Mouse (Mus musculus) erythroblast, embryonic 14.5 days (primary cell): ENCODE data around the gene Ccnk.

Experiments used
- GATA1 ChIP-seq: IDR thresholded peaks from 2 replicates; pipeline ENCODE4 v1.6.1; 2012; ENCODE audit warnings: low read length, inconsistent platforms, mixed read lengths
- TAL1 ChIP-seq: IDR thresholded peaks from 3 replicates; pipeline ENCODE4 v1.6.1; 2012; ENCODE audit warnings: low read length, inconsistent platforms, mixed read lengths

DNA sequence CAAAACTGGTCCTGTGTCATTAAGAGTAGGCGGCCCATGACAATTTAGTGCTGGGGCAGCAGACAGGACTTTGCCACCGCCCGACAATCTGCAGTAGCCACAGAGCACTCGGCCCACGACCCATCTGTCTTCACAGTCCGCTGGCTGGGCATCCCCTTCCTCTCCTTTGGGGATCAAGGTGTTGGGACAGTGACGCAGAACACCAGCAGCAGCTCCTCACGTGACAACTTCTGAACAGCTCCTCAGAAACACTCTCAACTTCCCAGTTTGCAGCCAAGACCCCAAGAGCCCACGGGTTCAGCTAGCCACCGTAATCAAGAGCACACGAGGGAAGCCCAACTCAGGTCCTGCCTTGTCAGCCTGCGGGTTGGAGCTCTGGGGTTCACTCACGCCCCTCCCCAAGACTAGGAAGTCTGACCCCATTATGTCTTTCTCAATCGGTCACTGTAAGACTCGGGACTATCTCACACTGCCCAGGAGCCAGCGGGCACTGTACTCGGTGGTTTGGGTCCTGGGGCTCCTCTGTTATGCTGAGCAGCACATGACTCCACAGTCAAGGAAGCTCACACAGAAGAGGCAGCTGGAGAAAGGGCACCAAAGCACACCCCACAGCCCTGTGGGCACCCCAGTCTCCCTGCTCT is 59.1 kb downstream of the Ccnk start:
- TF ChIP-seq TAL1, result no peak
- no peak for TF ChIP-seq GATA1
